Mouse (Mus musculus): ENCODE results near the gene Fis1. TPM values are rescaled to one million over a fixed set of nuclear protein-coding genes. Genes with fewer than 3 reads are reported as not detected.
"Not testable (repeated sequence)": the region's sequence is repeated elsewhere in the genome, so short reads cannot be mapped to it uniquely, and the experiment has no call there.

Fis1 gene
- total RNA-seq, 2 experiments from 2014 or later: 154 to 159 TPM

DNA sequence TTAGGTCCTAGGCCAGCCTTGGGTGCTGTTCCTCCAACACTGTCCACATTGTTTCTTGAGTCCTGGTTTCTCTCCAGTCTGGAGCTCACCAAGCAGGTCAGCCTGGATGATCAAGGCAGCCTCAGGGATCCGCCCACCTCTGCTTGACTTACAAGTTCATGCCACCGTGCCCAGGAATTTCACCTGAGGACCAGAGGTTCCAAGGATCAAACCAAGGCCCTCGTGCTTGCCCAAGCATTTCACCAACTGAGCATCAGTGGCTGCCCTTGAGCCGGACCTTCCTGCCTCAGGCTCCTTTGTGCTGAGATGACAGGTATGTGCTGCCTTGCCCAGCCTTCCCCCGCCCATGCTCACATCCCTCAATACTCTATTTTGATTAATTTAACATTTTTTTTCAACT, 15.5 kb upstream of the Fis1 start:
- DNase-seq: no peak
- intact Hi-C loops (cut with DNase I; ENCODE audit: low total_unique reads): no loop called here

DNA sequence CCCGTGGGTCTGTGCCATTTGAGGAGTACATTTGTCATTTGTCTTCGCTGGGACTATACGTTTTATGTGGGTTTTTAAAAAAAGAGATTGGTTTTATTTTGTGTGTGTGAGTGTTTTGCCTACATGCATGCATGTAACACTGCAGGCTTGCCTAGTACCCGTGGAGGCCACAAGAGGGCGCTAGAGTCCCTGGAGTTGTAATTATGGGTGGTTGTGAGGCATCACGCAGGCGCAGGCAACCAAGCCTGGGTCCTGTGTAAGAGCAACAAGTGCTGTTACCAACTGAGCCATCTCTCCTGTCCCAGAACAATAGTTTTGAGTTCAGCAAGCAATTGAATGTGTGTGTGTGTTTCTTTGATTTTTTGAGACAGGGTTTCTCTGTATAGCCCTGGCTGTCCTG, 13.8 kb upstream of the Fis1 start:
- no peak for DNase-seq
- intact Hi-C loops (cut with DNase I; ENCODE audit: low total_unique reads): no loop called here

DNA sequence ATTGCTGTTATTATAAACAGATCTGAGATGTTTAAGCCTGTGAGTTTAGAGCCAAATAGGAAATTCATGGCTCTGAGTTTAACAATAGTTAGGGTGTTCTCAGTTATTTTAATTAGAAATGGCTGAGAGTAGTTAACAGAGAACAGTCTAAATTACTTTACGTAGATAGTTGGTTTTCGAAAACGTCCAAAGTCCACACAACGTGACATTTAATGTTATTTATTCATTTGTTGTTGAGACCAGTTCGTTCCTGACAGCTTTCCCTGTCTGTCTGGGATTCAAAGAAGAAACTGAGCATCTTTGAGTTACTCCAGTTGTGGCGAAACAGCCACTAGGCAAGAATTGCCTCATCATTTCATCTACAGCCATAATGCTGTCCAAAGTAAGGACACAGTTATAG, 13.0 kb upstream of the Fis1 start:
- DNase-seq; intact Hi-C loops (cut with DNase I; ENCODE audit: low total_unique reads): not testable (repeated sequence)

DNA sequence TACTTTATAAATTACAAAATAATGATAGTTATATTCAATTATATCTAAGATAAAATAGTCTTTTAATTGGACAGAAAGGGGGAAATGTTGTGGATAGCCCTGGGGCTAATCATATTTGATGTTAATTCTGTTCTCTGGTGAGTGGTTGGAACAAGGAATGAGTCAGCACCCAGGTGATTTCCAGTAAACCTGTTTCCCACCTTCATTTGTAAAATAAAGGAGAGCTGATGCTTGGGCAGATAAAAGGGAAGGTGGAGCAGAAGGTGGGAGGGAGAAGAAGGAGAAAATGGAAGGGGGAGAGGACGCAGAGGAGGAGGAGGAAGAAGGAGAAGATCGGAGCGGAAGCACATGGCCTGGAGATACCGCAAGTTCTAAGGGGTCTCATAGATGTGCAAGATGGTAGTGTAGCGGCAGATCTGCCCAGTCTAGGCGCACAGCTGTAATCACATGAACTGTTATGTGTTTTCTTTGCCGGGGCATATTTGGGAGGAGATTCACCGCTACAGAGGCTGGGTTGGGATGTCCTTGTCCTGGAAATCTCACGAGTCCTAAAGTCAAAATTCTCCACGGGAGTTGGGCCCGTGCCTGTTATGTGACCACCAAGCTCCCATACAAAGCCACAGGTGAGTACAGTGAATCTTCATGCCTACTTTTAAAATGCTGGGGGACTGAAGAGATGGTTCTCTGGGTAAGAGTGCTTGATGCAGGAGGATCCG, 12.1 kb upstream of the Fis1 start:
- DNase-seq: no peak
- intact Hi-C loops (cut with DNase I; ENCODE audit: low total_unique reads): no loop called here

DNA sequence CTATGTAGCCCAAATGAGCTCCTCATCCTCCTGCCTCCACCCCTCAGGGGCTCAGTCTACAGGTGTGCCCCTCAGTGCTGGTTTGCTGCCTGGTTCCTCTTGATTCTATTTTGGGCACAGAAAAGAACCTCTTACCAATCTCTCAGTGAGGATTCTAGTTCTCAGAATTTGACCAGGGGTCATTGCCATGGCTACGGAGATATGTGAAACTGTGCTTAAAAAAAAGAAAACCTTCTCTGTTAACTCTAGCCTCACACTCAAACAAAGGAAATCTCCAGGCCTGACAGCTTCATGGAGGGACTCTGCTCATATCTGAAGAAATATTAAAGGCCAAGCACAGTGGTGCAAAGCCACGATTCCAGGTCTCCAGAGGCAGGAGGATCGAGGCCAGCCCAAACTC, 10.3 kb upstream of the Fis1 start:
- DNase-seq: no peak
- intact Hi-C loops (cut with DNase I; ENCODE audit: low total_unique reads): no loop called here

DNA sequence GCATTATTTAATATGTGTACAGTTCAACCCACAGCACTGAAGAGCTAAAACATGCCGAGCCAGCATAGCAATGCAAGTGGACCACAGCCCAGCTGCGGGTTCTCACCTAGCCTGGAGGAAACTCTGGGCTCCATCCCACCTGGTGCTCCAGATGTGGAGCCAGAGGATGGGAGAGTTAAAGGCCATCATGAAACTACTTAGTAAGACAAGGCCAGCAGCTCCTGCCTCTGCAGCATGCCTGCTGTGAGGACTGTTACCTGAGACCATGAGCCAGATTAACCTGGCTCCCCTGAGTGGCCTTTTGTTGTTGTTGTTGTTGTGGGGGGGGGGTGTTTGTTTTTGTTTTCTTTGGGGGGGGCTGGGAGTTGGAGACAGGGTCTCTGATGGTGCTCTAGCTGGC, 9.7 kb upstream of the Fis1 start:
- DNase-seq: no peak
- intact Hi-C loops (cut with DNase I; ENCODE audit: low total_unique reads): no loop called here

DNA sequence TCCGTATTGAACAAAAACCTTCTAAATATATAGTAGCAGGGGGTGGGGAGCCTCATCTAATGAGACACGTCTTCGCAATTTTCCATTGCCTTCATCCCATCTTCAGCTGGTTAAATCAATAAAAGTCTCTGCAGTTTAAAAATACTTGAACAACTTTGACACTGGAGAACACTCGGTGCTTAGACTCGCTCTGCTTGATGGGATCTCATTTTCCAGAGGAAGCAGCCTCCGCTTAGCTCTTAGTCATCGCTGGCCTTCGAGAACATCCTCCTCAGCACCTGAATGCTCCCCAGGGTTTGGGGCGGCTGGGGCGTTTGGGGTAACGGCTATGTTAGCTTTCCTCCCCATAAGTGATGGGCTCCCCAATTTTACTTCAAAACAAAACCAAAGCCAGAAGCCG, 8.0 kb upstream of the Fis1 start:
- intact Hi-C loops (cut with DNase I; ENCODE audit: low total_unique reads): no loop called here
- no peak for DNase-seq

DNA sequence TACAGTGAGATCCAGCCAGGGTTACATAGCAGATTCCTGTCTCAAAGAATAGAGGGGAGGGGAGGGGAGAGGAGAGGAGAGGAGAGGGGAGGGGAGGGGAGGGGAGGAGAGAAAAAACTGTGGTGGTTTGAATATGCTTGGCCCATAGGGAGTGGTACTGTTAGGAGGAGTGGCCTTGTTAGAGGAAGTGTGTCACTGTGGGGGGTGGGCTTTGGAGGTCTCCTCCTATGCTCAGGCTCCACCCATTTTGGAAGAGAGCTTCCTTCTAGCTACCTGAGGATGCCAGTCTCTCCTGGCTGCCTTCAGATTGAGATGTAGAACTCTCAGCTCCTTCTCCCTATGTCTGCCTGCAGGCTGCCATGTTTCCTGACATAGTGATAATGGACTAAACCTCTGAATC, 5.2 kb upstream of the Fis1 start:
- DNase-seq: no peak
- intact Hi-C loops (cut with DNase I; ENCODE audit: low total_unique reads): no loop called here

DNA sequence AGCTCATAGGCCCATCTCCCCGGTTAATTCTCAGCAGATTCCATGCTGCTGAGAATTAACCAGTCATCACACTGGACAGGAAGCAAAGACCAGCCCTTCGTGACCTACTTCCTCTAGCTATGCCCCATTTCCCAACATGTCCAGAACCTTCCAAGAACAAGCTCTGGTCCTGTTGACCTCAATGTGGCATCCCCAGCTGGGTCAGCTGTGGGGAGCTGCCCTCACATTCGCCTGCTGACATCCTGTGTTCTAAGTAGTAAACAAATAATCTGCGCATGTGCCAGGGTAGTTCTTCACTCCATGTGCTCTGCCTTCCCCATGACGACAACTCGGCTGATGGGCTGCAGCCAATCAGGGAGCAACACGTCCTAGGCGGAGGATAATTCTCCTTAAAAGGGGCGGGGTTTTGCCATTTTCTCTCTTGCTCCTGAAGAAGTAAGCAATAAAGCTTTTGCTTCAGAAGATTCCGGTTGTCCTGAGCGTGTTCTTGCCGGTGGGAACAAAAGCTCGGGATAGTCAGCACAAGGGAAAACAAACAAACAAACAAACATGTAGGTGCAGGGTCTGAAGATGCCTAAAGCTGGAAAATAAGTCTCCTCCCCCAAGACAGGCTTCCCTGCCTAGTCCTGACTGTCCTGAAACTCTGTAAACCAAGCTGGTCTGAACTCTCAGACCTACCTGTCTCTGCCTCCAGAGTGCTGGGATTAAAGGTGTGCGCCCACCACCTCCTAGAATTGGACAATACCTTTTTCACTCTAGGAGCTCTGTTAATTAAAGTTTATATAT, 3.3 kb upstream of the Fis1 start:
- intact Hi-C loops (cut with DNase I; ENCODE audit: low total_unique reads); DNase-seq: not testable (repeated sequence)

DNA sequence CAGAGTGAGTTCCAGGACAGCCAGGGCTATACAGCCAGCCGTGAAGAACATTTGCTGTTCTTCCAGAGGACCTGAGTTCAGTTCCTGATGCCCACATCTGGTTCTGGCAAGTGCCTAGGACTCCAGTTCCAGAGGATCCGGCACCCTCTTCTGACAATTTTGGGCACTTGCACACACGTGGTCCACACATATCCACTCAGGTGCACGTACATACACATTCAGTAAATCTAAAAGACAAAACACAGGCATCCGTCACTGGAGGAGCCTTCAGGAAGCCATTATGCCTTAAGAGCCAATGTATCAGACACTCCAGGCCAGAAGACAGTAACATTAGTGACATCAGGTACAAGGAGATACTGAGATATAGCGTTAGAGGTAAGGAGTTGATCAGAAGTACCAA, 2.6 kb upstream of the Fis1 start:
- intact Hi-C loops (cut with DNase I; ENCODE audit: low total_unique reads): no loop called here
- DNase-seq: no peak

DNA sequence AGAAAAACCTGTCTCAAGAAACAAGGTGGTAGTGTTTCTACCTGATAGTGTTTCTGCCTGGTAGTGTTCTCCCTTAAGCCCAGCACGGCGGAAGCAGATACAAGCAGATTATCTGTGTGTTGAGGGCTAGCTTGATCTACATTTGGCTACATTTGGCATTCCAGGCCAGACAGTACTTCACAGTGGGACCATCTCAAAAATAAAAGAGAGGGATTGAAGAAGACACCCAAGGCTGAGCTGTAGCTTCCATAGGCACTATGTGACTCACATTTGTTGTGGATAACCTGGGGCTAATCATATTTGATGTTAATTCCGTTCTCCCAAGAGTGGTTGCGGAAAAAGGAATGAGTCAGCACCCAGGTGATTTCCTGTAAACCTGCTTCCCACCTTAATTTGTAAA, 922 bp upstream of the Fis1 start:
- intact Hi-C loops (cut with DNase I; ENCODE audit: low total_unique reads): no loop called here
- no peak for DNase-seq

DNA sequence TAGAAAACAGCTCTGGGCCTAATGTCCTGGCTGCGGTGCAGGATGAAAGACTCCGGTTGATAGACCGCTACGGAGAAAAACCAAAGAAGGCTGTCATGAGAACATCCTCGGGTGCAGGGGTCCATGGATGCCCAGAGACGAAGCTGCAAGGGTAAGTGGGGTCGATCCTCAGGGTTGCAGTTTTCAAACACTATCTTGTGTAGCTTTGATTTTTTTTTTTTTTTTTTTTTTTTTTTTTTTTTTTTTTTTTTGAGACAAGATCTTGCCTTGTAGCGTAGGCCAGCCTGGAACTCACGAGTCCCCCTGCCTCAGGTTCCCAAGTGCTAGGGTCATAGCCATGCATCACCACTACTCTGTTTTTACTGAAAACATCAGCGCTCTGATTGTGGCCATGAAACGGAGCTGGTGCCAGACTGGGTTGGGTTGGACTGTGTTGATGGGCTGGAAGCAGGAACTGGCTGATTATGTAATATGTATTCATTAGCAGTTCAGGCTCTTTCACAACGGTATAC, 421 bp downstream of the Fis1 start:
- intact Hi-C loops (cut with DNase I; ENCODE audit: low total_unique reads): no loop called here
- peak; percentile 40 for DNase-seq

DNA sequence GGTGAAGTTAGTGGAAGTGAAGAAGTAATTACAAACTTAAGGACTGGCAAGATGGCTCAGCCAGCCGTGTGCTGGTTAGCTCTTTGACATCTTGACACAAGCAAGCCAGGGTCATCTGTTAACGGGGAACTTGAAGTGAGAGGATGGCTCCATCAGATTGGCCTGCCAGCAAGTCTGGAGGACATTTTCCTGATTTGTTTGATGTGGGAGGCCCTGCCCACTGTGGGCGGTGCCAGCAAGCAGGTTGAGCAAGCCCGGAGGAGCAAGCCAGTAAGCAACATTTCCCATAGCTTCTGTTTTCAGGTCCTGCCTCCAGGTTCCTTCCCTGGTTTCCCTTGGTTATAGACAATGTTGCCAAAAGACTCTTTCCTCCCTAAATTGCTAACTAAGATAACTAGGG, 2.5 kb downstream of the Fis1 start:
- DNase-seq: no peak
- intact Hi-C loops (cut with DNase I; ENCODE audit: low total_unique reads): no loop called here

DNA sequence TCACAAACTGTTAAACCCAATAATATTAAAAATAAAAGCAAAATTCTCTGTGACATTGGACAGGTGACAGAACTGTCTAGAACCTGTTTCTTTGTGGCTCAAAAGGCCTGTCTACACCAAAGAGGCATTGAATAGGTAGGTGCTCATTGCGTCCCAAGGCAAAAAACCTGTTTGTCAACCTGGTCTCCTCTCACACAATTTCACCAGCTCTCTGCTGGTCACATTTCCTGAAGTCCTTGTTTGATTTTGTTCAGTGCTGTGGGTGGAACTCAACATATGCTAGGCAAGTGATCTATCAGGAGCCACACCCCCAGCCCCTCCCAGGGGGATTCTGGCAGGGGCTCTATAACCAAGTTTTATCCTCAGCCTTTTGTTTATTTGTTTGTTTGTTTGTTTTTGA, 4.2 kb downstream of the Fis1 start:
- no peak for DNase-seq
- intact Hi-C loops (cut with DNase I; ENCODE audit: low total_unique reads): no loop called here

DNA sequence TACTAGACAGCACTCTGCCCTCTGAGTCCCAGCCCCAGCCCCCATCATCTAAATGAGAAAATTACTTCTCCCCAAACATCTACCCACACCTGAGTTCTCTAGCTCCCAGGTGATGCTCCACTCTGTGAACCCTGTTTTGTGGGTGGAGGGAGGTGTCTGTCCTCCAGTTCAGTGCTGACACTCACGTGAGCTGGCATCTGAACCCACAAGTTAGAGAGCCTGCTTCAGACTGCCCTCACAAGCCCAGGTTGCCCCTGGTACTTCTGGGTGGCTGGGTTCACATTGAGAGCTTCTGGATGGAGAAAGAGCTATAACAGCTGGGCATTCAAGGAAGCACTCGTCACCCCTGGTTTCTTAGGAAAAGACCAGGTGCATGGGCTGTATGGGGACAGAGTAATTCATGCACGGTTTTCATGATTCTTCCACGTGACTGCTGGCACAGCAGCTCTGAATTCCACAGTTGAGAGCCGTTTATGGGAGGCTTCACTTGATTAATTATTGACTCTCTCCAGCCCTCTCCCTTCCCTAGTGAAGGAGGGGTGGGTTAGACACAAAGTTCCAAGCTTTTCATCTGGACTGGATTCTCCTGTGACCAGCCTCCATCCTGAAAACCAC, 6.0 kb downstream of the Fis1 start:
- intact Hi-C loops (cut with DNase I; ENCODE audit: low total_unique reads): no loop called here

DNA sequence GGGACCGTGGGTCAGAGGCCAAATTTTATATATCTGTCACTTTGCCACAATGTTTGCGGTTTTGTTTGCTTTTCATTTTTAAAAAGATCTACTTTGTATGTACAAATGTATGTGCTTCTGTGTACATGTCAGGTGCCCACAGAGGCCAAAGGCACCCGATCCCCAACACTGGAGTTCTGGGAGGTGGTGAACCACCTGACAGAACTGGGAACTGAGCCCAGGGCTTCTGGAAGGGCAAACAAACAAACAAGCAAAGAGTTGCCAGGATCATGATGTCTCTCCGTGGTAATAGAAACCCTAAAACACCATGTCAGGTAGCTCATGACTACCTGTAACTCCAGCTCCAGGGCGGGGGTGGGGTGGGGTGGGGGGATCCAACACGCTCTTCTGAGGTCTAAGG, 7.0 kb downstream of the Fis1 start:
- intact Hi-C loops (cut with DNase I; ENCODE audit: low total_unique reads): no loop called here
- no peak for DNase-seq

More for the DNA sequence above, 6.0 kb downstream of the Fis1 start:
- no peak for DNase-seq

DNA sequence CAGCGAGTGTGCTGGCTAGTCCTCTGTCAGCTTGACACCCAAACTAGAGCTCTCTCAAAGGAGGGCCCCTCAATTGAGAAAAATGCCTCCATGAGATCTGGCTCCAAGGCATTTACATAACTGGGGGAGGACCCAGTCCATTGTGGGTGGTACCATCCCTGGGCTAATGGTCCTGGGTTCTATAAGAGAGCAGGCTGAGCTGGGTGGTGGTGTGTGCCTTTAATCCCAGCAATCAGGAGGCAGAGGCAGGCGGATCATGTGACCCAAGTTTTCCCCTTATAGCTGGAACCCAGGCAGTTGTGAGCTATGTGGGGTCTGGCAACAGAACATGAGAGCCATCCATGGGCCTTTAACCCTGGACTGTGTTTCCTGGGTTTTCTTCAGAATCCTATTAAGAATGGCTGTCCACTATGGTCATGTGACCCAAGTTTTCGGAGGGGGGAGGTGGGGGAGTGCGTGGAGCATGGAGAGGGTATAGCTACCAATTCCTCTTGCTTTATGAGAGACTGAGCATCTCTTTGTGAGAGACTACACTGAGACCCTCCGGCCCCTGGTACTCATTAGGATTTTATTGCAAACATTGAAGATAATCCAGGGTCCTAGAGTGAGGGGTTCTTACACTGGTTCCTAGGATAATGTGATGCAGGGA, 8.4 kb downstream of the Fis1 start:
- intact Hi-C loops (cut with DNase I; ENCODE audit: low total_unique reads): no loop called here
- DNase-seq: no peak

DNA sequence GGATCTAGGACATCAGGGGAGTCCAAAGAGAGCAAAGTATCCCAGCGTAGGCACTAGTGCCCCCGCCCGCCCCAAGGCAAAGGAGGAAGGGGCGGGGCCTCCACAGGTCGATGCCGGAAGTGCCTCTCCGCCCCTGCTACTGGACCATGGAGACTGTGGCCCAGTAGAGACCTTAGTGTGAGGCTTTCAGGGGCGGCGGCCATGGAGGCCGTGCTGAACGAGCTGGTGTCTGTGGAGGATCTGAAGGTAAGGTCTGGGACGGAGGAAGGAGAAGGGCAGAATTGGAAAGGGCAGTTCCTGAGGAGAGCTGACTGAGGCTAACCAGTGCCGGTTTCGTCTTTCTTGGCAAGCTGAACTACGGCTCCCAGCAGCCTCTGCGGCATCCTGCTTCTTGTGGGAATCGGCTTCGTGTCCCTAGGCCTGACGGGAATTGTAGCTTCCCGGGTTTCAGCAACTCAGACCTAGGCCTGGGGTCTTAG, 8.9 kb downstream of the Fis1 start:
- intact Hi-C loops (cut with DNase I; ENCODE audit: low total_unique reads): no loop called here
- peak; percentile 88 for DNase-seq

DNA sequence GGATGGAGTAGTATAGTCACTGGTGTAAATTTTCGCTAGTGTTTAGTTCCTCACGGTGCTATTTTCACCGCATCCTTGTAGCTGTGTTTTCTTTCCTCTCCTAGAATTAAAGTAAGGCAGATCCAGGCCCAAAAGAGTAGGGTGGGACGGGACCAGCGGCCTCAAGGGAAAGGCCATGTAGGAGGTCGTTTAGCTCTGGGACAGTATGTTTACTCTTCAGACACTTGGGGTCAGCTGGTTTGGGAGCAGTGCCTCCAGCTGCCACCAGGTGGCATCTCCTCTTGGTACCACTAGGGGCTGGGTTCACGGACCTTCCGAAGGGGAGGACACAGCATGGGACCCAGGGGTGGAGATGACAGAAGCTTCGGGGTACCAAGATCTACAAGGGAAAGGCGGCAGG, 9.4 kb downstream of the Fis1 start:
- intact Hi-C loops (cut with DNase I; ENCODE audit: low total_unique reads): no loop called here
- DNase-seq: peak; percentile 82

DNA sequence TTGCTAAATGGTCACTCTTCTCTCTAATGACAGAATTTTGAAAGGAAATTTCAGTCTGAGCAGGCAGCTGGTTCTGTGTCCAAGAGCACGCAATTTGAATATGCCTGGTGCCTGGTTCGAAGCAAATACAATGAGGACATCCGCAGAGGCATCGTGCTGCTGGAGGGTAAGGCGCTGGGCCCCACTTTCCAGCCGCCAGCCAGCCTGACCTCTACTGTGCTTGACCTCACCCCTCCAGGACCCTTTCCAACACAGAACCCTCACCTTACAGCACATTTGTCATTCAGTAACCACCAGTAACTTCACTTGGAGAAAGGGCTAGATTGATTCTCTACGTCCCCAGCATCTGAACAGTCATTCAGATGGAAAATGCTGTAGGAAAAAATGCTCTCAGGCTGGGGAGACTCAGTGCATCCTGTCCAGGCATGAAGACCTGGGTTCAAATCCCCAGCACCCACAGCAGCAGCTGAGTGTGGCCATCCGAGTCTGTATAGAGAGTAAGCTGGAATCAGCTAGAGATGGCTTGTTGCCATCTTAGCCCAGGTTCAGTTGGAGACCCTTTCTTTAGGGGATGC, 10.0 kb downstream of the Fis1 start:
- DNase-seq: no peak
- intact Hi-C loops (cut with DNase I; ENCODE audit: low total_unique reads): no loop called here
